Mouse (Mus musculus): Measurements from ENCODE around the gene B4galt5. TPM values are rescaled to one million over a fixed set of nuclear protein-coding genes. Genes with fewer than 3 reads are reported as not detected.

The B4galt5 gene
- polyA plus RNA-seq, 1 experiment from 2014 or later: 1.5 TPM

GRCm38 (mm10) chr2:167281461-167281860 lies 67.5 kb downstream of the B4galt5 start:
- no peak overlapping the region for H3K4me2 ChIP-seq (ENCODE audit: low read depth, low read length)
- no peak for ATAC-seq (ENCODE audit: low read depth)
- 76% methylated on average over 13 of the region's 13 CpGs for whole genome bisulfite sequencing (ENCODE audit: insufficient replicate concordance)

GRCm38 (mm10) chr2:167280986-167281310 lies 68.0 kb downstream of the B4galt5 start:
- H3K27ac ChIP-seq (ENCODE audit: low read length): no peak overlapping the region
- 55% methylated on average over 4 of the region's 4 CpGs for WGBS (ENCODE audit: insufficient replicate concordance)
- peak; percentile 19; the same call in 1 of the 2 replicates for ATAC-seq (ENCODE audit: low read depth)
- H3K9me3 ChIP-seq (replicated peaks; ENCODE audit: control insufficient read depth, low read length): no peaks in the 10 kb centered on the region
- H3K36me3 ChIP-seq (ENCODE audit: control insufficient read depth, insufficient read depth): no peaks in the 10 kb centered on the region
- no peaks in the 10 kb centered on the region for H3K27me3 ChIP-seq (ENCODE audit: control insufficient read depth, insufficient read depth, low read depth, low read length)
- H3K4me3 ChIP-seq (ENCODE audit: low read depth, low read length): no peak overlapping the region
- H3K4me1 ChIP-seq (ENCODE audit: control insufficient read depth, low read depth, low read length): no peaks in the 10 kb centered on the region
- H3K4me2 ChIP-seq (ENCODE audit: low read depth, low read length): no peak overlapping the region
- H3K9ac ChIP-seq (ENCODE audit: low read depth, low read length): no peak overlapping the region

More at GRCm38 (mm10) chr2:167281461-167281860, 67.5 kb downstream of the B4galt5 start:
- Histone ChIP-seq H3K27me3 (ENCODE audit: control insufficient read depth, insufficient read depth, low read depth, low read length) (no peaks in the 10 kb centered on the region), H3K36me3 (ENCODE audit: control insufficient read depth, insufficient read depth) (no peaks in the 10 kb centered on the region), H3K9me3 (replicated peaks; ENCODE audit: control insufficient read depth, low read length) (no peaks in the 10 kb centered on the region), H3K9ac (ENCODE audit: low read depth, low read length) (no peak overlapping the region), H3K4me1 (ENCODE audit: control insufficient read depth, low read depth, low read length) (no peaks in the 10 kb centered on the region), H3K4me3 (ENCODE audit: low read depth, low read length) (no peak overlapping the region), H3K27ac (ENCODE audit: low read length) (no peak overlapping the region)

GRCm38 (mm10) chr2:167280090-167280985 lies 68.6 kb downstream of the B4galt5 start:
- 37% methylated on average over 26 of the region's 26 CpGs for WGBS (ENCODE audit: insufficient replicate concordance)
- no peak overlapping the region for H3K4me2 ChIP-seq (ENCODE audit: low read depth, low read length)
- H3K9me3 ChIP-seq (replicated peaks; ENCODE audit: control insufficient read depth, low read length): no peaks in the 10 kb centered on the region
- H3K27me3 ChIP-seq (ENCODE audit: control insufficient read depth, insufficient read depth, low read depth, low read length): no peaks in the 10 kb centered on the region
- H3K4me1 ChIP-seq (ENCODE audit: control insufficient read depth, low read depth, low read length): no peaks in the 10 kb centered on the region
- no peaks in the 10 kb centered on the region for H3K36me3 ChIP-seq (ENCODE audit: control insufficient read depth, insufficient read depth)
- no peak overlapping the region for H3K9ac ChIP-seq (ENCODE audit: low read depth, low read length)
- H3K27ac ChIP-seq (ENCODE audit: low read length): no peak overlapping the region
- ATAC-seq (ENCODE audit: low read depth): no peak
- no peak overlapping the region for H3K4me3 ChIP-seq (ENCODE audit: low read depth, low read length)

- no peaks in the 10 kb centered on the region for H3K27me3 ChIP-seq (ENCODE audit: control insufficient read depth, insufficient read depth, low read depth, low read length)
- no peaks in the 10 kb centered on the region for H3K4me1 ChIP-seq (ENCODE audit: control insufficient read depth, low read depth, low read length)
- no peaks in the 10 kb centered on the region for H3K9me3 ChIP-seq (replicated peaks; ENCODE audit: control insufficient read depth, low read length)
- no peak overlapping the region for H3K9ac ChIP-seq (ENCODE audit: low read depth, low read length)
- H3K4me2 ChIP-seq (ENCODE audit: low read depth, low read length): no peak overlapping the region
- 47% methylated on average over 17 of the region's 17 CpGs for WGBS (ENCODE audit: insufficient replicate concordance)
- no peaks in the 10 kb centered on the region for H3K36me3 ChIP-seq (ENCODE audit: control insufficient read depth, insufficient read depth)
- H3K4me3 ChIP-seq (ENCODE audit: low read depth, low read length): no peak overlapping the region
- ATAC-seq (ENCODE audit: low read depth): no peak
- no peak overlapping the region for H3K27ac ChIP-seq (ENCODE audit: low read length)
Measured at GRCm38 (mm10) chr2:167278751-167279526, 70.0 kb downstream of the B4galt5 start.

- Histone ChIP-seq H3K27ac (ENCODE audit: low read length) (no peak overlapping the region), H3K27me3 (ENCODE audit: control insufficient read depth, insufficient read depth, low read depth, low read length) (no peaks in the 10 kb centered on the region), H3K9ac (ENCODE audit: low read depth, low read length) (no peak overlapping the region), H3K4me2 (ENCODE audit: low read depth, low read length) (no peak overlapping the region), H3K36me3 (ENCODE audit: control insufficient read depth, insufficient read depth) (no peaks in the 10 kb centered on the region), H3K4me3 (ENCODE audit: low read depth, low read length) (no peak overlapping the region), H3K9me3 (replicated peaks; ENCODE audit: control insufficient read depth, low read length) (no peaks in the 10 kb centered on the region), H3K4me1 (ENCODE audit: control insufficient read depth, low read depth, low read length) (no peaks in the 10 kb centered on the region)
- 63% methylated on average over 7 of the region's 7 CpGs for WGBS (ENCODE audit: insufficient replicate concordance)
- no peak for ATAC-seq (ENCODE audit: low read depth)
Measured at GRCm38 (mm10) chr2:167278011-167278410, 71.0 kb downstream of the B4galt5 start.

GRCm38 (mm10) chr2:167277026-167277425 lies 72.0 kb downstream of the B4galt5 start:
- no peaks in the 10 kb centered on the region for H3K9me3 ChIP-seq (replicated peaks; ENCODE audit: control insufficient read depth, low read length)
- ATAC-seq (ENCODE audit: low read depth): no peak
- 70% methylated on average over 13 of the region's 13 CpGs for WGBS (ENCODE audit: insufficient replicate concordance)

GRCm38 (mm10) chr2:167275856-167276255 lies 73.1 kb downstream of the B4galt5 start:
- H3K27me3 ChIP-seq (ENCODE audit: control insufficient read depth, insufficient read depth, low read depth, low read length): no peaks in the 10 kb centered on the region
- no peak overlapping the region for H3K4me2 ChIP-seq (ENCODE audit: low read depth, low read length)
- H3K9ac ChIP-seq (ENCODE audit: low read depth, low read length): no peak overlapping the region
- H3K27ac ChIP-seq (ENCODE audit: low read length): no peak overlapping the region
- H3K4me1 ChIP-seq (ENCODE audit: control insufficient read depth, low read depth, low read length): no peaks in the 10 kb centered on the region
- no peaks in the 10 kb centered on the region for H3K36me3 ChIP-seq (ENCODE audit: control insufficient read depth, insufficient read depth)
- no peaks in the 10 kb centered on the region for H3K9me3 ChIP-seq (replicated peaks; ENCODE audit: control insufficient read depth, low read length)
- no peak for ATAC-seq (ENCODE audit: low read depth)
- H3K4me3 ChIP-seq (ENCODE audit: low read depth, low read length): no peak overlapping the region
- WGBS (ENCODE audit: insufficient replicate concordance): 58% methylated on average over 10 of the region's 10 CpGs

More at GRCm38 (mm10) chr2:167277026-167277425, 72.0 kb downstream of the B4galt5 start:
- Histone ChIP-seq H3K4me2 (ENCODE audit: low read depth, low read length) (no peak overlapping the region), H3K27ac (ENCODE audit: low read length) (no peak overlapping the region), H3K9ac (ENCODE audit: low read depth, low read length) (no peak overlapping the region), H3K4me1 (ENCODE audit: control insufficient read depth, low read depth, low read length) (no peaks in the 10 kb centered on the region), H3K27me3 (ENCODE audit: control insufficient read depth, insufficient read depth, low read depth, low read length) (no peaks in the 10 kb centered on the region), H3K4me3 (ENCODE audit: low read depth, low read length) (no peak overlapping the region), H3K36me3 (ENCODE audit: control insufficient read depth, insufficient read depth) (no peaks in the 10 kb centered on the region)

GRCm38 (mm10) chr2:167274713-167275465 lies 74.1 kb downstream of the B4galt5 start:
- Histone ChIP-seq H3K9ac (ENCODE audit: low read depth, low read length) (no peak overlapping the region), H3K4me3 (ENCODE audit: low read depth, low read length) (no peak overlapping the region), H3K27ac (ENCODE audit: low read length) (no peak overlapping the region), H3K4me2 (ENCODE audit: low read depth, low read length) (no peak overlapping the region), H3K4me1 (ENCODE audit: control insufficient read depth, low read depth, low read length) (no peaks in the 10 kb centered on the region), H3K9me3 (replicated peaks; ENCODE audit: control insufficient read depth, low read length) (no peaks in the 10 kb centered on the region), H3K27me3 (ENCODE audit: control insufficient read depth, insufficient read depth, low read depth, low read length) (no peaks in the 10 kb centered on the region), H3K36me3 (ENCODE audit: control insufficient read depth, insufficient read depth) (no peaks in the 10 kb centered on the region)
- 63% methylated on average over 10 of the region's 10 CpGs for WGBS (ENCODE audit: insufficient replicate concordance)
- ATAC-seq (ENCODE audit: low read depth): no peak

All from liver, embryonic 16.5 days (tissue).